Mouse (Mus musculus) cerebellum, adult 11-12 months (tissue): Measurements from ENCODE around the gene Scg3.
A peak's percentile ranks its signal among the peaks of the same experiment; 100 is the strongest.
"Not testable (repeated sequence)": the region's sequence is repeated elsewhere in the genome, so short reads cannot be mapped to it uniquely, and the experiment has no call there.

ENCODE experiments used
- DNase-seq: peaks from one replicate; pipeline ENCODE4 v3.0.0; 2022

Gene Scg3

DNA sequence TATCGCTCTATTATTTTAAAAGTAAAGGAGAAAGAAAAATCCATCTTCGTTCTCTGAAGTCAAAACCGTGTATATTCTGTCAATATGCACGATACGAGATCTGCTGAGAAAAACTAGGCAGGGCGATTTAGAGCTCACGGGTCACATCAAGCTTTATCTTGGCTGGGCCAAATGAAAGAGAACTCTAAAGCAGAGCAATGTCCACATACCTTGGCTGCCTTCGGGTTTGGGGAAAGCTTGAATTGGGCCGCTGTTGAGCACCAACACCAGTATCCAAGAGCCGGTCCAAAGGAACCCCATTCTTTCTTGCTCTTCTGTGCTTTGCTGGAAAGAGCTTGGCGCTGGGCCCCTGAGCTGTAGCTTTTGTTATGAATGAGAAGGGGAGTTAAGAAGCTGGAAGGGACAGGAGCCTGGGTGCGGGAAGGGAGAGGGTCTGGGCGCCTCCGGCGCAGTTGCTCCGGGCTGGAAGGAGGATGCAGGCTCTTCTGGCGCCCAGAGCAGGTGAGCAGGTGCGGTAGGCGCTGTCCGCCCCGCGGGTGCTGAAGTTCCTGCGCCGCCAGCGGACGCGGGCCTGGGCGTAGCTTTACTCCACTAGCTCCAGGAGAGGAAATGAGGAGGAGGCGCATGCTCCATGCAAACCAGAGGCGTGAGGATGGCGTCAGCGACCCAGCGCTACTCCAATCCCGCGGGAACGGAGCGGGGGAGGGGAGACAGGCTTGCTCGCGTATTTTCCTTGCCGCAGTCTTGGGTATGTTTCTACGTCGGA, at the start of gene Scg3:
TSS of gene Scg3 (minus strand) at position 631 of the 766 bp plus-strand sequence.
- DNase-seq: peak; percentile 95

DNA sequence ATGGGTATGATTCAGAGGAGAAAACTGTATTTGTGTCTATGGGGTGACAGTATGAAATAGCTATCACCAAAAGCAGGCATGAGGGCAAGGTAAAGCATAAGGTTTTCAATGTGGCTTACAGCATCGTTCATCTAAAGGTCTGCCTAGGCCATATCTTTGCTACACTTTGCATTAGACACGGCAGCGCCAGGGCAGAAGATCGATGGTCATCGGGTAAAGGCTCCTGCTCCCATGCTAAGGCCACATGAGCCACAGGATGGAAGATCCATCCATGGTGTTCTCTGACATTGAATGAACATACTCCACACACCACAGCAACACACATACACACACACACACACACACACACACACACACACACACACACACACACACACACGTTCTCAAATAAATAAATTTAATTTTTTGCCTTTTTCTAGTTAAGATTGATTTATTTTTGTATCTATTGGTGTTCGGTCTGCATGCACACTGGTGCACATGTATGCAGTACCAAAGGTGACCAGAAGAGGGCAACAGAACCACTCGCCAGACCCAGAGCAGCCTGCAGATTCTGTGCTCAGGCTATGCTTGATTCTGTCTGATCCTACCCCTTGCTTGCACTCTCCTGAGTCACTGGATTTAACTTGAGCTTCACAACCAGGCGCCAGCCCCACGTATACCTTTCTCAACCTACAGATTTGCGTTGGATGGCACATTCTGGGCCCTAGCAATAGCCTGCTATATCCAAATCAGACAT, 36.3 kb upstream of the Scg3 start:
- DNase-seq: peak; percentile 31

DNA sequence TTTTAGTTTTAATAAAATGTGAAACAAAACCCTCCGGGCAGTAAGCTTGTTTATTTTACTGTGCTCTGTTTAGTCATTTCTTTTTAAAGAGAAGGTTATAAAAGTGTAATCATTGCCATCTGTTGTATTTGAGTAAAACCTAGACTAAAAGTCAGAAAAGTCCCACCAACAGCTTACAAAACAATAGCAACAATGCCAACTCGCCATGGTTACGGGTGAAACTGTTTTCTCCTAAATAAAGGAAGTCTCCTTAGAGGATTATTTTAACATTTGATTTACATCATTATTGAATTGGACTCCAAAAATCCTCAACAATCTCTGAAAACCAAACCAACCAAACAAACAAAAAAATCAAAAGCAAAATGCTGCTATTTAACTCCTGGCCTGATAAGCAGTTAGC, 35.6 kb upstream of the Scg3 start:
- no peak for DNase-seq

- DNase-seq: no peak
Measured at GRCm38 (mm10) chr9:75684772-75685171, 916 bp upstream of the Scg3 start.

DNA sequence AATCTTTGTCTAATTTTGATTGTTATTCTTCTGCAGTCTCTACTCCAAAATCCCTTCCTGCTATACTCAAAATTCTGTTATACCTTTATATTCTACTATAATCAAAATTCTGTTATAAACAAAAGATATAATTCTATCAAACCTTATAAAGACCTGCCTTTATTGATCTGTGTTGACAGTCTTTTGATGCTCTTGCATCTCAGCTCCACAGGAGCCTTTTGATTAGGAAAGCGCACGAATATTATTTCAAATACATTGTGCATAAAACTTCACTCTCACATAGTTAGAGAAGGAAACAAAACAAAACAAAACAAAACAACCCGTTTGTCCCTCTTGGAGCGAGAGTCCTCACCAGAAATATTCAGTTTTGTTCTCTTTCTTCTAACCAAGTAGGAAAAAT, 436 bp upstream of the Scg3 start:
- DNase-seq: no peak

- no peak for DNase-seq
Measured at GRCm38 (mm10) chr9:75680606-75681005, 3.2 kb downstream of the Scg3 start.

DNA sequence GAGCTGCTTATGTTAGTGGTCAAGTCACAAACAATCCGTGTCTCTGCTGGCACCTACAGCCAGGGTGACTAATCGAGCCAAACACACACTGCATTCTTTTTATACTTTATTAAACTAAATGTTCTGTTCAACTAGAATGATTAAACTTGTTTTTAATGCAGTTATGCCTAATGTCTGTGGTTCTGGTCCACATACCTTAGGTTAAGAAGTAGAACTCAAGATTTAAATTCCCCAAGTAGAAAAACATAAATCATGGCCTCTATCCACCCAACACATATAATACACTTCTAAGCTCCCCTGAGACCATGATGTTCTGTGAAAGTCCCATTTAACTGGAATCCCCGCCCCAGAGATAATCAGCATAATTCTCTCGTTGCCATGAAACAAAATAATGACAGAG, 4.2 kb downstream of the Scg3 start:
- DNase-seq: no peak

DNA sequence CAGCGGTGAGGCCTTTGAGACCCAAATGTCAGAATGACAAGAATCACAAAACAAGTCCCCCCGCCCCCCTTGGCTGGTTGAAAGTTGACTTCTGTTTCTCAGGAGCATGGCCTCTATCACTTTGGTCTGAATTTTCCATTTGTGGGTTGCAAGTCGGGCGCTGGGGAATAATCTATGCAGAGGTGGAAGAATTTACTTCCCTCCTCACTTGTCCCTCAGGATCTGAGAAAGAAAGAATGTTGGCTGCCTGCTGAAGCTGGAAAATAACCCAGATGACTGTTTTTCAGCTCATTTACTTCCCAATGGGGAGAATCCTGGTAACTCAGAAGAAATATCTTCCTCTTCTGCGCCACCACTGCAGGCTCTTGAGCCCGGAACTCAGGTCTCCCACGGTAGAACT, 5.5 kb downstream of the Scg3 start:
- no peak for DNase-seq

DNA sequence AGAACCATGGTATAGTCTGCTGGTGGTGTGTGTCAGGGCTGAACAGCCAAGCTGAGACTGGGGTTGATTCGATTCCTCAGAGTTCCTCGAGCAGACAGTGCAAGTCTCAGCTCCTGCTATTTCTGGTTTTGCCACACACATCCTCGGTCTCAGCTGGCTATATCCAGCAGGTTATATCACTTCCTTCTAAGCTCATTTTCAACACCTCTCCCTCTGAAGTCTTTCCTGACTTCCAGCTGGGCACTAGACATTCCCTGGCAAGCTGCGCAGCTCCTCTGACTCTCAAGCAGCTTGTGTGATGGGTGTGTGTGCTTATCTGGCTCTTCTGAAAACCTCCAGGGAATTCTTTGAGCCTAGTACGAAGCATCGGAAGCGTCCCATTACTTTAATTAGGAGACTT, 7.6 kb downstream of the Scg3 start:
- no peak for DNase-seq

- DNase-seq: no peak
Measured at GRCm38 (mm10) chr9:75672769-75673168, 11.1 kb downstream of the Scg3 start.

GRCm38 (mm10) chr9:75666612-75667011, 17.2 kb downstream of the Scg3 start:
- peak; percentile 78 for DNase-seq

GRCm38 (mm10) chr9:75665364-75665763, 18.5 kb downstream of the Scg3 start:
- no peak for DNase-seq

DNA sequence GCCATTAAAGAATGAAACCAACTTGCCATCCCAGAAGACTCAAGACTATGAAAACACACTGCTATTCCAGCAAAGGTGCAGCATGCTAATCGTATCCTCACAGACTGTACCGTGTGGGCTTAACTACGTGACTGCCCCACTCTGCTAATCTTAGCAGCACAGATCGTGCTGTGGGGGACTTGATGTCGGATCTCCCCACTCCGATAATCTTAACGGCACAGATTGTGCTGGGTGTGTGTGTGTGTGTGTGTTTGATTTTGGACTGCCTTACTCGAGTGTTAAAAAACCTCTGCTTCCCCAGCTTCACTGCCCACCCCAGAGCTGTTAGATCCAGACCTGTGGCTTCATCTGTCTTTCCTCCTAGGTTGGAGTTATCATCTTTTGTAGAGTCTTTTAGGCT, 22.9 kb downstream of the Scg3 start:
- DNase-seq: no peak

- DNase-seq: not testable (repeated sequence)
Measured at GRCm38 (mm10) chr9:75656456-75656855, 27.4 kb downstream of the Scg3 start.

DNA sequence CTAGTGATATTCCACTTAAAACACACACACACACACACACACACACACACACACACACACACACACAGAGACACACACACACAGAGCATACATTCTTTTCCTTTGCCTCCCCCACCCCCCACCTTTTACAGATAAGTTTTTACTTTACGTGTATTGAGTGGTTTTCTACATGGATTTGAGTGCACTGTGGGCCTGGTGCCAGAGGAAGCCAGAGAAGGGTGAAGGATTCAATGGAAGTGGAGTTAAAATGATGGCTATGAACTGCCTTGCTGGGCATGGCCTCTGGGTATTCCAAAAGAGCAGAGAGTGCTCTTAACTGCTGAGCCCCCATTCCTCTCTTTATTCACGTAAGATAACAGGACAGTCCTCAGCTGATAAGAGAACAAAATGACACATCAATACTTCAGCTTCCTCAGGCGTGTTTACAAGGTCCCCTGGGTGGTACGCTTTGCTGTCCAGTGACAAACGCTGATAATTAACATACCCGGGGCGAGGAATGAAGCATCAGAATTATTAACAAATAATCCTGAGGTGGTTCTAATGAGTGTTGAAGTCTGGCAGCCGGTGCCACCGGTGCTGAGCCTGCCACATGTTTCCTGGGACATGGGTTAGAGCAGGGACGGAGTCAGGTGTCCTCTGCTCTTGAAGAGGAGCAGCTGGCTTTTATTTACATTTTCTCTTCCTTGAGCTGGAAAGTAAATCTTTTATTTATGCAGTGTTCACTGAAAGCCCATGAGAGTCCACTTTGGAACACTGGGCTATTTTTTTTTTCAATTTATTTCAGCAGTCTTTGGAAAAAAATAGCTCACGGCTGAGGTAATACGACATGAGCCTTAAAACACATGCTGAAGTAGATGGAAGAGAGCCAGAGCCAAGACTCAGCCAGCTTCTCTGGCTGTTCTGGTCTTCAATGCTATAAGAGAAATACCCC, 29.6 kb downstream of the Scg3 start:
- no peak for DNase-seq

DNA sequence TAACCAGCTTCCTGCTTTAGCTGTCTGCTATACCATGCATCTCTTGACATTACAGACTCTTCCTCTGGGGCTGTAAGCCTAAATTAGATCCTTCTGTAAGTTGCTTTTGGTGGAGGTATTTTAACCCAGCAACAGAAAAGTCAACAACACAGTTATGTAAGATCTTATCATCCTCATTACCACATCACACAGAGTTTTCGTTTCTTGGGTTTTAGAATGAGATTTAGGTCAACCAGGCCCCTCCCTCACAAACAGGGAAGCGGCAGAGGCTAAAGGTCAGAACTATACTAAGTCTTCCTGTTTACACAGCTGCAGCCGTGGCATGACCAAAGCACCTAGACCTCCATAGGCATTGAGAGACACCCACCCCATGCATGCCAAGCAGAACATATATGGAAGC, 38.5 kb downstream of the Scg3 start:
- no peak for DNase-seq

DNA sequence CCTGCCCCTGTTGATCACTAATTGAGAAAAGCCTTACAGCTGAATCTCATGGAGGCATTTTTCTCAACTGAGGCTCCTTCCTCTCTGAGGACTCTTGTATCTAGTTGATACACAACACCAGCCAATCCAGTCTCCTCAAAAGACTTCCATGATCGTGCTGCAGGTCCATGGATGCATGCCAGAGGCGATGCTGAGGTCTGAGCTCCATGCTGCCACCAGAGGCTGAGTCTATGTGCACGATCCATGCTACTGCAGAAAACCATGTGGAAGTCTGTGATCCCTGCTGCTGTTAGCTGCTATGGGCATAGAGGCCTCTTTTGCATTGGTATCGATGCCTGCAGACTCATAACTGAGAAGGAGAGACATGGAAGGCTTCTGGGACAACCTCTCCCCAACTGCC, 49.6 kb downstream of the Scg3 start:
- no peak for DNase-seq

DNA sequence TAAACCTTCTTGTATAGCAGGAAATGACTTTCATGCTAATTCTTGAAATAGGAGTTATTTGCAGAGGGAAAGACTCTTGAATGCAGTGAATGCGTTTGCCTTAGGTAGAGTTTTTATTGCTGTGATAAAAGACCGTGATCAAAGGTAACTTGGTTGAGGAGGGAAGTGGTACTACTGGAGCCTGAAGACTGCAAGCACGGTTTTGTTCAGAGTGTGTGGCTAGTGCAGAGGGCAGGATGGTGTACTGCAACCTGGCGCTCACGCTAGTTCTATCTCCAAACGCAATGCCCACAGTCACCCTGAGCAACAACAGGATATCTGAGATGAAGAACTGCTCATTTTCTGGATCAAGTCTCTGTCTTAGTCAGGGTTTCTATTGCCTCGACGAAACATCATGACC, 50.3 kb downstream of the Scg3 start:
- no peak for DNase-seq

GRCm38 (mm10) chr9:75632902-75633301, 51.0 kb downstream of the Scg3 start:
- DNase-seq: no peak

DNA sequence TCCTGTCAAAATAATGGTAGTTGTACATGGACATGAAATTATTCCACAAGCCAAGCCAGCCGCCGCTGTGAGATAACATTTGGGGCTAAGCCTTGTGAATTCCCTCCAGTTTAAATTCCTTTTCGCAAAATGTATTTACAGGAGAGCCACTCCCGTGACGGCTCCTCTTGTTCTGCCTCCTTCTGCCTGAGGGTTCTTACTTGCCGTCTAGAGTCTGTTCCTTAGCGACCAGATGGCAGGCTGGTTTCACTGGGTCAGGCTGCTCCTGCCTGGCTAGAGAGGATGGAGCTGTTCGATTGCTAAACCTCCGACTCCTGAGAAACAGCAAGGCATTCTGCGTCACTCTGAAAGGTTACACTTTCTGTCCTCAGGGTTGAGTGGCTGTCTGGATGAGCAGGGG, 51.7 kb downstream of the Scg3 start:
- peak; percentile 39 for DNase-seq

DNA sequence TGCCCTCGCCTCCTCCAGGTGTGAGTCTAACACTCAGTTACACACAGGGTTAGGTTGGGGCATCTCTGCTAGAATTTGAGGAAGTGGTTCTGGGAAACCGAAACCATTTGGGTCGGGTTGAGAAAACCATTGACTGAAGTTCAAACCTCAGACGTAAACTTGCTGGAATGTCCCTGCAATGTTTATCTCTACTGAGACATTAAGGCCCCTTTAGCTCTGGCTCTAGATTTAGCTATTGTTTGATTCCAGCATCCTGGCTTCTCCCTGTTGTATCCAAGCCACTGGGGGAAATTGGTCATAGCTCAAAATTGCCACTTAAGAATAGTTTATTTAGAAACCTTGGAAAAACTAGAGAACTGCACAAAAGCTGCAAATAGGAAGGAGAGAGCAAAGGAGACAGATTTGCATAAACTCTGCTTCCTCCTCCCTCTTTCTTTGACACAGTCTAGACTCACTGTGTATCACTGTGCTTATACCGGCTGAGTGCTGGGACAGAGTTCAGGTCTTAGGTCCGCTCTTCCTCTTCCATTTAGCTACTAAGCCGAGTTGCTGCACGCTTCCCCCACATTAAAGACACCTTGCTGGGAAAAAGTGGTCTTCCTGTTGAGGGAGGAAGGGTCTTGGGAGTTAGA, 52.9 kb downstream of the Scg3 start:
- DNase-seq: no peak

DNA sequence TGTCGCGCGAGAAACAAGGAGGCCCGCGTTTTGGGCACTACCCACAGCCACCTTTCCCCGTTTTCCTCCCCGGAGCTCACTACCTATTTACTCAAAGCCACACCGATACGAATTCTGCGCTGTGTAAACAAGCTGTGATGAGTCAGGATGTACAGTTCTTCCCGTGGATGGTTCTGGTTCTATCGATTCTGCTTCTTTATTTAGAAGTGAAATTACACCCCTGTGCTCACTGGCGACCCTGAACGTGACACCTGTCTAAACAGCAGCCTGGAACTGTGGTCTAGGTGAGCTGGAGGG, 57.6 kb downstream of the Scg3 start:
- DNase-seq: no peak
